In genomic region chr7:45642503-45643255, GRCm38 (mm10) we compare ENCODE assay signal across 8 mouse cellular contexts. TPM values are rescaled to one million over a fixed set of nuclear protein-coding genes. Genes with fewer than 3 reads are reported as not detected.
DNase-seq lines count a peak whose midpoint lies in the region; ATAC-seq and TF ChIP-seq lines count a peak whose summit lies in the region.

No protein-coding gene starts in this region.

- H3K9ac ChIP-seq in liver, embryonic 12.5 days: peak overlapping the region; percentile 52
- H3K9ac ChIP-seq in stomach, postnatal 0 days (ENCODE audit: low read length): peak overlapping the region; percentile 61

- WGBS in thymus, adult 2 months: 46% methylated on average over 16 of the region's 16 CpGs
- WGBS in liver, embryonic 12.5 days (ENCODE audit: insufficient replicate concordance): 41% methylated on average over 16 of the region's 16 CpGs
- WGBS in stomach, postnatal 0 days: 24% methylated on average over 16 of the region's 16 CpGs

- no peak for DNase-seq in thymus, adult 2 months
- no peak for DNase-seq in thymus, postnatal 0 days (ENCODE audit: low spot score)
- no peak for DNase-seq in stomach, postnatal 0 days (ENCODE audit: low spot score)
- no peak for DNase-seq in thymus, postnatal 25 days

- no peak for TF ChIP-seq CTCF in thymus, adult 2 months (IDR thresholded peaks at IDR 0.05; ENCODE audit: borderline replicate concordance, control insufficient read depth, extremely low read depth, insufficient read depth, low read length, poor library complexity)
- TF ChIP-seq CTCF in stomach, postnatal 0 days (IDR thresholded peaks at IDR 0.05; ENCODE audit: low read depth): no peak

- TF ChIP-seq EP300 in stomach, postnatal 0 days (optimal IDR thresholded peaks at IDR 0.05): no peak

- ATAC-seq in erythroblast, adult 5-6 weeks (replicated peaks; ENCODE audit: low FRiP score, poor library complexity, severe bottlenecking): no peak
- no peak for ATAC-seq in liver, embryonic 12.5 days
- no peak for ATAC-seq in stomach, postnatal 0 days (ENCODE audit: low FRiP score, low TSS enrichment)
- no peak for ATAC-seq in frontal cortex, adult (ENCODE audit: low TSS enrichment)

- H3K9me3 ChIP-seq in erythroblast, embryonic 14.5 days (ENCODE audit: control insufficient read depth, low read length): no peaks in the 10 kb centered on the region
- no peaks in the 10 kb centered on the region for H3K9me3 ChIP-seq in liver, embryonic 12.5 days (replicated peaks)
- no peaks in the 10 kb centered on the region for H3K9me3 ChIP-seq in stomach, postnatal 0 days (ENCODE audit: control insufficient read depth, low read length)

- H3K4me2 ChIP-seq in liver, embryonic 12.5 days: peak overlapping the region; percentile 69
- peak overlapping the region; percentile 71 for H3K4me2 ChIP-seq in stomach, postnatal 0 days (replicated peaks; ENCODE audit: low read depth)

- peaks cover 30% of the 10 kb centered on the region for H3K27me3 ChIP-seq in erythroblast, embryonic 14.5 days (ENCODE audit: control insufficient read depth)
- H3K27me3 ChIP-seq in thymus, adult 2 months (ENCODE audit: control insufficient read depth, insufficient read depth, low read length): no peaks in the 10 kb centered on the region
- peaks cover 41% of the 10 kb centered on the region for H3K27me3 ChIP-seq in liver, embryonic 12.5 days (replicated peaks)
- H3K27me3 ChIP-seq in stomach, postnatal 0 days (ENCODE audit: control insufficient read depth, insufficient read depth, low read length): no peaks in the 10 kb centered on the region

- peak overlapping the region; percentile 28 for H3K4me3 ChIP-seq in erythroblast, embryonic 14.5 days (replicated peaks)
- peak overlapping the region; percentile 43 for H3K4me3 ChIP-seq in thymus, adult 2 months (ENCODE audit: control insufficient read depth, insufficient read depth, low read length)
- H3K4me3 ChIP-seq in liver, embryonic 12.5 days: peak overlapping the region; percentile 39
- H3K4me3 ChIP-seq in stomach, postnatal 0 days (ENCODE audit: low read depth, low read length): peak overlapping the region; percentile 37

- H3K4me1 ChIP-seq in erythroblast, embryonic 14.5 days (ENCODE audit: control insufficient read depth): peaks cover 16% of the 10 kb centered on the region
- peaks cover 21% of the 10 kb centered on the region for H3K4me1 ChIP-seq in thymus, adult 2 months (replicated peaks; ENCODE audit: control insufficient read depth, insufficient read depth, low read length)
- peaks cover 22% of the 10 kb centered on the region for H3K4me1 ChIP-seq in liver, embryonic 12.5 days
- H3K4me1 ChIP-seq in stomach, postnatal 0 days (replicated peaks; ENCODE audit: control insufficient read depth, insufficient read depth): peaks cover 21% of the 10 kb centered on the region

- H3K27ac ChIP-seq in thymus, adult 2 months (ENCODE audit: control insufficient read depth, insufficient read depth, low read length): no peak overlapping the region; the same call in 1 of the 2 replicates
- H3K27ac ChIP-seq in liver, embryonic 12.5 days: peak overlapping the region; percentile 61; the same call in 1 of the 2 replicates
- peak overlapping the region; percentile 87 for H3K27ac ChIP-seq in stomach, postnatal 0 days (replicated peaks)

- TF ChIP-seq POLR2A in thymus, adult 2 months (IDR thresholded peaks at IDR 0.05; ENCODE audit: control insufficient read depth, extremely low read depth, insufficient read depth, low read length, poor library complexity): no peak

- no peaks in the 10 kb centered on the region for H3K36me3 ChIP-seq in erythroblast, embryonic 14.5 days (ENCODE audit: control insufficient read depth)
- no peaks in the 10 kb centered on the region for H3K36me3 ChIP-seq in thymus, adult 2 months (ENCODE audit: control insufficient read depth, insufficient read depth, low read length)
- H3K36me3 ChIP-seq in liver, embryonic 12.5 days: no peaks in the 10 kb centered on the region
- H3K36me3 ChIP-seq in stomach, postnatal 0 days (ENCODE audit: control insufficient read depth, insufficient read depth, low read length): no peaks in the 10 kb centered on the region

RNA-seq across cellular contexts. Expression of gene Mamstr, which starts 2.9 kb away (rescaled TPM):
- not detected in 2 replicates for polyA plus RNA-seq in erythroblast, embryonic 14.5 days (2012)
- total RNA-seq in erythroblast, adult 5-6 weeks (2015; ENCODE audit: low replicate concordance): not detected in 2 replicates
- total RNA-seq in erythroblast, adult 5-6 weeks (2017; ENCODE audit: low replicate concordance): not detected in 2 replicates
- polyA plus RNA-seq in thymus, adult 2 months (2012; rRNA removed): 3.9 and 4.4 TPM in 2 replicates
- 1.6 and 1.9 TPM in 2 replicates for polyA plus RNA-seq in thymus, postnatal 0 days (2015; fragmentation: Nextera tagmentation; extraction: Ambion mirVana)
- polyA plus RNA-seq in liver, embryonic 12.5 days (2016; fragmentation: Nextera tagmentation; extraction: Ambion mirVana): 0.69 and 0.81 TPM in 2 replicates
- polyA plus RNA-seq in stomach, postnatal 0 days (2015; fragmentation: Nextera tagmentation; extraction: Ambion mirVana): 4.6 and 5.5 TPM in 2 replicates

RNA-seq across cellular contexts. Expression of gene Rasip1, which starts 15.4 kb away (rescaled TPM):
- polyA plus RNA-seq in erythroblast, embryonic 14.5 days (2012): 0.04 and 0.06 TPM in 2 replicates
- not detected in 2 replicates for total RNA-seq in erythroblast, adult 5-6 weeks (2015; ENCODE audit: low replicate concordance)
- total RNA-seq in erythroblast, adult 5-6 weeks (2017; ENCODE audit: low replicate concordance): not detected in 2 replicates
- polyA plus RNA-seq in thymus, adult 2 months (2012; rRNA removed): 6.3 and 8.6 TPM in 2 replicates
- 2.9 and 4.4 TPM in 2 replicates for polyA plus RNA-seq in thymus, postnatal 0 days (2015; fragmentation: Nextera tagmentation; extraction: Ambion mirVana)
- 10.5 and 11.8 TPM in 2 replicates for polyA plus RNA-seq in liver, embryonic 12.5 days (2016; fragmentation: Nextera tagmentation; extraction: Ambion mirVana)
- 5.4 and 6.3 TPM in 2 replicates for polyA plus RNA-seq in stomach, postnatal 0 days (2015; fragmentation: Nextera tagmentation; extraction: Ambion mirVana)

RNA-seq across cellular contexts. Expression of gene Izumo1, which starts 21.1 kb away (rescaled TPM):
- 0.05 TPM in 1 of 2 replicates, not detected in the other for polyA plus RNA-seq in erythroblast, embryonic 14.5 days (2012)
- total RNA-seq in erythroblast, adult 5-6 weeks (2015; ENCODE audit: low replicate concordance): not detected in 2 replicates
- not detected in 2 replicates for total RNA-seq in erythroblast, adult 5-6 weeks (2017; ENCODE audit: low replicate concordance)
- polyA plus RNA-seq in thymus, adult 2 months (2012; rRNA removed): 0.45 and 0.75 TPM in 2 replicates
- 0.08 and 0.16 TPM in 2 replicates for polyA plus RNA-seq in thymus, postnatal 0 days (2015; fragmentation: Nextera tagmentation; extraction: Ambion mirVana)
- 0.20 and 0.23 TPM in 2 replicates for polyA plus RNA-seq in liver, embryonic 12.5 days (2016; fragmentation: Nextera tagmentation; extraction: Ambion mirVana)
- 0.08 TPM in 2 replicates for polyA plus RNA-seq in stomach, postnatal 0 days (2015; fragmentation: Nextera tagmentation; extraction: Ambion mirVana)

RNA-seq across cellular contexts. Expression of gene Fut2, which starts 23.5 kb away (rescaled TPM):
- 0.09 TPM in 1 of 2 replicates, not detected in the other for polyA plus RNA-seq in erythroblast, embryonic 14.5 days (2012)
- total RNA-seq in erythroblast, adult 5-6 weeks (2015; ENCODE audit: low replicate concordance): not detected in 2 replicates
- total RNA-seq in erythroblast, adult 5-6 weeks (2017; ENCODE audit: low replicate concordance): not detected in 2 replicates
- 1.3 and 1.9 TPM in 2 replicates for polyA plus RNA-seq in thymus, adult 2 months (2012; rRNA removed)
- polyA plus RNA-seq in thymus, postnatal 0 days (2015; fragmentation: Nextera tagmentation; extraction: Ambion mirVana): 0.44 and 0.52 TPM in 2 replicates
- polyA plus RNA-seq in liver, embryonic 12.5 days (2016; fragmentation: Nextera tagmentation; extraction: Ambion mirVana): 0.05 TPM in 1 of 2 replicates, not detected in the other
- polyA plus RNA-seq in stomach, postnatal 0 days (2015; fragmentation: Nextera tagmentation; extraction: Ambion mirVana): 35.1 and 36.1 TPM in 2 replicates

RNA-seq across cellular contexts. Expression of gene Fut1, which starts 25.6 kb away (rescaled TPM):
- not detected in 2 replicates for polyA plus RNA-seq in erythroblast, embryonic 14.5 days (2012)
- not detected in 2 replicates for total RNA-seq in erythroblast, adult 5-6 weeks (2015; ENCODE audit: low replicate concordance)
- not detected in 2 replicates for total RNA-seq in erythroblast, adult 5-6 weeks (2017; ENCODE audit: low replicate concordance)
- 4.7 and 5.9 TPM in 2 replicates for polyA plus RNA-seq in thymus, adult 2 months (2012; rRNA removed)
- polyA plus RNA-seq in thymus, postnatal 0 days (2015; fragmentation: Nextera tagmentation; extraction: Ambion mirVana): 1.4 and 3.2 TPM in 2 replicates
- 0.15 TPM in 1 of 2 replicates, not detected in the other for polyA plus RNA-seq in liver, embryonic 12.5 days (2016; fragmentation: Nextera tagmentation; extraction: Ambion mirVana)
- 1.8 and 2.3 TPM in 2 replicates for polyA plus RNA-seq in stomach, postnatal 0 days (2015; fragmentation: Nextera tagmentation; extraction: Ambion mirVana)
